Mouse (Mus musculus): ENCODE results near the gene Cdc73. TPM values are rescaled to one million over a fixed set of nuclear protein-coding genes. Genes with fewer than 3 reads are reported as not detected.

The Cdc73 gene
- total and polyA plus RNA-seq, 3 experiments = 13.4 to 85.0 (median 21.5) TPM

GRCm38 (mm10) chr1:143619760-143620159 is 82.9 kb downstream of the Cdc73 start:
- H3K27ac ChIP-seq (ENCODE audit: insufficient read depth, low read depth) = no peak overlapping the region
- no peak overlapping the region for H3K9ac ChIP-seq (ENCODE audit: insufficient read depth, low read depth)
- H3K4me1 ChIP-seq (ENCODE audit: control insufficient read depth in 1 of 2, insufficient read depth in 2 of 2) = peaks cover 0 to 5% of the 10 kb centered on the region in 2 experiments; a peak in 1 of 4 replicates
- H3K4me3 ChIP-seq (replicated peaks in 1 of 3; ENCODE audit: low read depth in 2 of 3, low read length in 2 of 3, poor library complexity in 1 of 3) = no peak overlapping the region
- no peak overlapping the region for H3K4me2 ChIP-seq (ENCODE audit: insufficient read depth, low read depth, poor library complexity, severe bottlenecking)
- TF ChIP-seq BHLHE40 (IDR thresholded peaks at IDR 0.05; ENCODE audit: low read depth, low read length) (no peak), ZNF384 (IDR thresholded peaks at IDR 0.05; ENCODE audit: low read depth, low read length) (no peak), JUN (IDR thresholded peaks at IDR 0.05; ENCODE audit: insufficient read depth, low read depth, low read length) (no peak), MXI1 (IDR thresholded peaks at IDR 0.05; ENCODE audit: low read depth, low read length) (no peak), CHD2 (IDR thresholded peaks at IDR 0.05; ENCODE audit: low read length) (no peak), RAD21 (IDR thresholded peaks at IDR 0.05; ENCODE audit: low read depth, low read length) (no peak), ZMIZ1 (IDR thresholded peaks at IDR 0.05; ENCODE audit: low read depth, low read length) (no peak), MAX (IDR thresholded peaks at IDR 0.05; ENCODE audit: low read length) (no peak), TCF12 (IDR thresholded peaks at IDR 0.05; ENCODE audit: low read depth, low read length) (no peak), POLR2AphosphoS2 (IDR thresholded peaks at IDR 0.05; ENCODE audit: low read depth, low read length) (no peak), ZC3H11A (IDR thresholded peaks at IDR 0.05; ENCODE audit: low read depth, low read length) (no peak), CTCF (conservative IDR thresholded peaks at IDR 0.05 in 1 of 2, IDR thresholded peaks at IDR 0.05 in 1 of 2; ENCODE audit: low read depth in 2 of 2, low read length in 2 of 2) (no peak), NRF1 (IDR thresholded peaks at IDR 0.05; ENCODE audit: low read depth, low read length) (no peak)
- no peak for DNase-seq (ENCODE audit: extremely low read depth)
- dilution Hi-C loops (cut with MboI; ENCODE audit: extremely low pct_ligation_motif_present, extremely low pct_unique_long_range_greater_than_20kb, low sequenced_read_pairs) (no loop called here), in situ Hi-C loops (cut with MboI; ENCODE audit: low pct_ligation_motif_present, low pct_unique_long_range_greater_than_20kb, low sequenced_read_pairs) (no loop called here)
- no peaks in the 10 kb centered on the region for H3K27me3 ChIP-seq (replicated peaks)
- no peaks in the 10 kb centered on the region for H3K79me2 ChIP-seq (replicated peaks; ENCODE audit: control insufficient read depth, extremely low read depth, insufficient read depth, poor library complexity, severe bottlenecking)
- peaks cover 7 to 29% of the 10 kb centered on the region in 2 experiments for H3K36me3 ChIP-seq (replicated peaks in 1 of 2; ENCODE audit: control insufficient read depth in 1 of 2, insufficient read depth in 1 of 2, low read length in 1 of 2)
- H3K9me3 ChIP-seq (replicated peaks; ENCODE audit: low read length) = no peaks in the 10 kb centered on the region

DNA sequence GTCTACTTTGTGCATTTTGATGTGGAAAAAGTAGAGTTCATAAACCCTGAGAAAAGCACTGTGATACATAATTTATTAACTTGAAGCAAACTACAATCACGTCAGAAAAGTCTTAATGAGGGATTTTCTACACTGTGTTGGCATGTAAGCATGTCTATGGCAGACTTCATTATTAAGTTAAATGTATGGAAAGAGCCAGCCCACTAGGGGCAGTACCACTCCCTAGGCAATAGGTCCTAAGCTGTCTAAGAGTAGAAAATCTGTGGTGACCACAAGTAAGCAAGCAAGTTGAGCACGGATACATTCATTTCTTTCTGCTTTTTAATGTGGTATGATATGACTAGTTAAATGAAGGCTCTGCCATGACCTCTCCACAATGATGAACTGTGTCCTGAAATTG is 89.8 kb downstream of the Cdc73 start:
- dilution Hi-C loops (cut with MboI; ENCODE audit: extremely low pct_ligation_motif_present, extremely low pct_unique_long_range_greater_than_20kb, low sequenced_read_pairs) = no loop called here
- DNase-seq (ENCODE audit: extremely low read depth) = no peak
- Histone ChIP-seq H3K4me1 (ENCODE audit: control insufficient read depth in 1 of 2, insufficient read depth in 2 of 2) (no peaks in the 10 kb centered on the region), H3K27ac (ENCODE audit: insufficient read depth, low read depth) (no peak overlapping the region), H3K27me3 (replicated peaks) (no peaks in the 10 kb centered on the region), H3K9ac (ENCODE audit: insufficient read depth, low read depth) (no peak overlapping the region), H3K4me2 (ENCODE audit: insufficient read depth, low read depth, poor library complexity, severe bottlenecking) (no peak overlapping the region), H3K9me3 (replicated peaks; ENCODE audit: low read length) (no peaks in the 10 kb centered on the region), H3K79me2 (replicated peaks; ENCODE audit: control insufficient read depth, extremely low read depth, insufficient read depth, poor library complexity, severe bottlenecking) (no peaks in the 10 kb centered on the region), H3K36me3 (replicated peaks in 1 of 2; ENCODE audit: control insufficient read depth in 1 of 2, insufficient read depth in 1 of 2, low read length in 1 of 2) (peaks cover 9 to 43% of the 10 kb centered on the region in 2 experiments), H3K4me3 (replicated peaks in 1 of 3; ENCODE audit: low read depth in 2 of 3, low read length in 2 of 3, poor library complexity in 1 of 3) (no peak overlapping the region)
- in situ Hi-C loops (cut with MboI; ENCODE audit: low pct_ligation_motif_present, low pct_unique_long_range_greater_than_20kb, low sequenced_read_pairs) = no loop called here
- TF ChIP-seq ETS1 (conservative IDR thresholded peaks at IDR 0.05; ENCODE audit: low read depth, low read length) = no peak
- TF ChIP-seq MEF2A (IDR thresholded peaks at IDR 0.05; ENCODE audit: borderline replicate concordance, low read depth, low read length) = no peak
- TF ChIP-seq SIN3A (IDR thresholded peaks at IDR 0.05; ENCODE audit: low read length) = no peak
- TF ChIP-seq POLR2AphosphoS2 (IDR thresholded peaks at IDR 0.05; ENCODE audit: low read depth, low read length) = no peak
- TF ChIP-seq IRF4 (IDR thresholded peaks at IDR 0.05; ENCODE audit: low read depth, low read length) = no peak
- no peak for TF ChIP-seq ZMIZ1 (IDR thresholded peaks at IDR 0.05; ENCODE audit: low read depth, low read length)
- TF ChIP-seq ZNF384 (IDR thresholded peaks at IDR 0.05; ENCODE audit: low read depth, low read length) = no peak
- no peak for TF ChIP-seq JUND (conservative IDR thresholded peaks at IDR 0.05; ENCODE audit: low read depth, low read length)
- no peak for TF ChIP-seq E2F4 (IDR thresholded peaks at IDR 0.05; ENCODE audit: insufficient replicate concordance, low read depth, low read length)
- no peak for TF ChIP-seq TBP (conservative IDR thresholded peaks at IDR 0.05; ENCODE audit: low read depth, low read length)
- no peak for TF ChIP-seq NELFE (IDR thresholded peaks at IDR 0.05; ENCODE audit: low read depth, low read length)
- no peak for TF ChIP-seq PAX5 (IDR thresholded peaks at IDR 0.05; ENCODE audit: low read length)
- no peak for TF ChIP-seq MAZ (IDR thresholded peaks at IDR 0.05; ENCODE audit: low read depth, low read length)
- no peak for TF ChIP-seq MAX (IDR thresholded peaks at IDR 0.05; ENCODE audit: low read length)
- TF ChIP-seq JUN (IDR thresholded peaks at IDR 0.05; ENCODE audit: insufficient read depth, low read depth, low read length) = no peak
- no peak for TF ChIP-seq TCF12 (IDR thresholded peaks at IDR 0.05; ENCODE audit: low read depth, low read length)
- no peak for TF ChIP-seq USF2 (conservative IDR thresholded peaks at IDR 0.05; ENCODE audit: low read depth, low read length)
- TF ChIP-seq CHD1 (IDR thresholded peaks at IDR 0.05; ENCODE audit: low read depth, low read length) = no peak
- no peak for TF ChIP-seq HCFC1 (IDR thresholded peaks at IDR 0.05; ENCODE audit: low read depth, low read length)
